Mouse (Mus musculus): ENCODE measurements around the gene Dck. TPM values are rescaled to one million over a fixed set of nuclear protein-coding genes. Genes with fewer than 3 reads are reported as not detected.

The Dck gene
- polyA plus RNA-seq, 1 experiment from 2014 or later, result 44.5 TPM

DNA sequence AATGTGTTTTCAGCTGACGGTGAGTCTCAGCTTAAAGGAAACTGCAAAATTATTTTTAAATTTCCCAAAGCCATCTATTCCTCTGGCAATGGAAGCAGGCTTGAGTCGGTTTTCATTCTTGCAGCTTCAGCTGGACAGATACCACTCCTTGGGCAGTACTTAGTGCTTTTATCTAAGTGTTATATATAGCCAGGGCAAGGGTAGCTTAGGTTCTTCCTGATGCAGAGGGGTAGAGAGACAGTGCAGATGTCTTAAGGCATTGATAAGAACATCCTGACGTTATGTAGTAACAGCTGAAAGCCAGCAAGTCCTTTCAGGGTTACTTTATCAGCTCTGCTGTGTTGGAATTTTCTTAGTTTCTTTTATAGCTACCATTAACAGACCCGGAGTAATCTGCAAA is 66.1 kb downstream of the Dck start:
- Histone ChIP-seq H3K4me2 (ENCODE audit: low read depth, low read length) (no peak overlapping the region), H3K27me3 (ENCODE audit: control insufficient read depth, insufficient read depth, low read length) (no peaks in the 10 kb centered on the region), H3K4me1 (ENCODE audit: control insufficient read depth, insufficient read depth, low read length) (peaks cover 3% of the 10 kb centered on the region; the same call in 1 of the 2 replicates), H3K36me3 (ENCODE audit: control insufficient read depth, insufficient read depth) (no peaks in the 10 kb centered on the region), H3K27ac (ENCODE audit: low read length) (no peak overlapping the region), H3K9me3 (replicated peaks; ENCODE audit: control insufficient read depth, low read length) (no peaks in the 10 kb centered on the region), H3K9ac (ENCODE audit: low read length) (no peak overlapping the region), H3K4me3 (ENCODE audit: low read length) (no peak overlapping the region)
- no peak for ATAC-seq (replicated peaks; ENCODE audit: extremely low read depth, insufficient read depth, low FRiP score)
- WGBS, result 25% methylated on average over 4 of the region's 4 CpGs

DNA sequence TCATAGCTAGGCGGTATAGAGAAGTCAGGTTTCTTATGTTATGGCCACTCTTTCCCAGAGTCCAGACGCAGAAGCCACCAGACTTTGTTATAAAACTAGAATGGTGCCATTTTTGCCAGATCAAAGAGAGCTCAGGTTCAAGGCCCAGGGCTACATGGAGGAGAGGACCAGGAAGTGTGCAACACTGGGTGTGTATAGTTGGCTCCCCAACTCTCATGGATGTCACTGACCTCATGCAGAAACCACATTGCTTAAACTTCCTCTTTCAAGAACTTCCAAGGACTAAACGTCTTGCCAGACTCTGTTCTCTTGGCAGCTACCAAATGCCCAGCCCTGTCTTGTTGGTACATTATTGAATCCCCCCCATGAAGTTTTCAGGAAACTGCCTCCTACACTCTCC is 67.1 kb downstream of the Dck start:
- no peak for ATAC-seq (replicated peaks; ENCODE audit: extremely low read depth, insufficient read depth, low FRiP score)
- Histone ChIP-seq H3K4me3 (ENCODE audit: low read length) (no peak overlapping the region), H3K36me3 (ENCODE audit: control insufficient read depth, insufficient read depth) (no peaks in the 10 kb centered on the region), H3K9ac (ENCODE audit: low read length) (no peak overlapping the region), H3K4me2 (ENCODE audit: low read depth, low read length) (no peak overlapping the region), H3K4me1 (ENCODE audit: control insufficient read depth, insufficient read depth, low read length) (peaks cover 3% of the 10 kb centered on the region; the same call in 1 of the 2 replicates), H3K27ac (ENCODE audit: low read length) (no peak overlapping the region), H3K27me3 (ENCODE audit: control insufficient read depth, insufficient read depth, low read length) (no peaks in the 10 kb centered on the region), H3K9me3 (replicated peaks; ENCODE audit: control insufficient read depth, low read length) (no peaks in the 10 kb centered on the region)
- WGBS, result 78% methylated on average over 3 of the region's 3 CpGs

Other genes starting within 250 kb of the Dck start
- gene Jchain, start 237.1 kb upstream of the Dck start, polyA plus RNA-seq (2015; fragmentation: Nextera tagmentation; extraction: Ambion mirVana), result 0.14 and 0.33 TPM in 2 replicates
- 48.5 and 53.8 TPM in 2 replicates for gene Utp3, start 210.5 kb upstream of the Dck start, polyA plus RNA-seq (2015; fragmentation: Nextera tagmentation; extraction: Ambion mirVana)
- 9.1 and 9.2 TPM in 2 replicates for gene Rufy3, start 200.0 kb upstream of the Dck start, polyA plus RNA-seq (2015; fragmentation: Nextera tagmentation; extraction: Ambion mirVana)
- 77.9 and 80.9 TPM in 2 replicates for gene Grsf1, start 88.8 kb upstream of the Dck start, polyA plus RNA-seq (2015; fragmentation: Nextera tagmentation; extraction: Ambion mirVana)
- gene Mob1b, start 44.1 kb upstream of the Dck start, polyA plus RNA-seq (2015; fragmentation: Nextera tagmentation; extraction: Ambion mirVana), result 15.4 and 17.5 TPM in 2 replicates
- gene Slc4a4, start 121.8 kb downstream of the Dck start, polyA plus RNA-seq (2015; fragmentation: Nextera tagmentation; extraction: Ambion mirVana), result 2.8 and 6.7 TPM in 2 replicates

Measured in heart, embryonic 16.5 days (tissue).